Mouse (Mus musculus) thymus, adult 2 months (tissue): ENCODE data around the gene Fcer2a. TPM values are rescaled to one million over a fixed set of nuclear protein-coding genes. Genes with fewer than 3 reads are reported as not detected.

ENCODE experiments used
- DNase-seq: peaks from one replicate; pipeline ENCODE4 v3.0.0; 2021
- H3K27ac ChIP-seq: fragments of 200-500 bp; 2 replicates; pipeline ENCODE4 v1.5.1; 2012; ENCODE audit warnings: low read length, control low read depth; ENCODE audit not compliant: control insufficient read depth, insufficient read depth
- H3K27me3 ChIP-seq: fragments of 200-500 bp; 2 replicates; pipeline ENCODE4 v1.6.1; 2012; ENCODE audit warnings: mild to moderate bottlenecking, low read length, moderate library complexity, mixed read lengths; ENCODE audit not compliant: control insufficient read depth, insufficient read depth
- H3K36me3 ChIP-seq: fragments of 200-500 bp; 2 replicates; pipeline ENCODE4 v1.6.1; 2012; ENCODE audit warnings: mild to moderate bottlenecking, low read length, moderate library complexity; ENCODE audit not compliant: control insufficient read depth, insufficient read depth
- H3K4me1 ChIP-seq: fragments of 200-500 bp; replicated peaks from 2 replicates; pipeline ENCODE4 v1.6.1; 2012; ENCODE audit warnings: low read length; ENCODE audit not compliant: control insufficient read depth, insufficient read depth
- H3K4me3 ChIP-seq: fragments of 200-500 bp; 2 replicates; pipeline ENCODE4 v1.5.1; 2012; ENCODE audit warnings: mild to moderate bottlenecking, low read length, control low read depth, moderate library complexity; ENCODE audit not compliant: control insufficient read depth, insufficient read depth
- CTCF ChIP-seq: fragments of 200-500 bp; IDR thresholded peaks from 2 replicates; pipeline ENCODE4 v1.5.1; 2012; ENCODE audit warnings: mild to moderate bottlenecking, control low read depth, low read length, moderate library complexity, borderline replicate concordance; ENCODE audit not compliant: control insufficient read depth, poor library complexity, insufficient read depth; ENCODE audit errors: extremely low read depth
- POLR2A ChIP-seq: fragments of 200-500 bp; IDR thresholded peaks from 2 replicates; pipeline ENCODE4 v1.6.1; 2012; ENCODE audit warnings: mild to moderate bottlenecking, low read length, control low read depth, moderate library complexity; ENCODE audit not compliant: control insufficient read depth, poor library complexity, insufficient read depth; ENCODE audit errors: extremely low read depth
- WGBS: fragments of 180-500 bp; shearing (Covaris S2); methylation state at CpG from one replicate; pipeline ENCODE4 v1.1.7; 2018; 5-methylcytosine and 5-hydroxymethylcytosine counted together
- polyA plus RNA-seq: library from polyadenylated mRNA; depleted of rRNA; stranded (reverse); fragments of >200 nt; gene quantifications from 2 replicates; pipeline ENCODE4 v1.2.3, GENCODE M21; 2012

Gene Fcer2a
- polyA plus RNA-seq, 1 experiment, result 5.8 TPM

DNA sequence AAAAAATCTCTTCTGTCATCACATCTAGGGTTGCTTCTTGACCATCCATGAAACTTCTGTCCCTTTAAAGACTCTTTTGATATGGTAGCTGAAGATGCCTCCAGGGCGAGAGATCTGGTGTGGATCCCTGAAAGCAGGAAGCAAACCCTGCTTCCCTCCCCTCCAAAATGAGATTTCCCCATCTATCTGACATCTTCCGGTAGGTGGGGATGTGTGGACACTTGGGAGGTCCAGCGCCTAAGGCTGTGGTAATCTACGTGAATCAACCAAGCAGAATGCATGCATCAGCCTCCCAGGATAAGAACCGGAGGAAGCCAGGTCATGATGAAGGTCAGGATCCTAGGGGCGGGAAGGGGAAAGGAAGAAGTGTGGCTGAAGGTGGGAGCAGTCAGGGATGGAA lies 28.5 kb downstream of the Fcer2a start, which contains the start of gene Mcemp1:
Gene Mcemp1, plus strand, starts transcription at position 248 of the 400 bp plus-strand sequence.
- TF ChIP-seq CTCF (no peak), POLR2A (no peak)
- H3K4me1 ChIP-seq, result peaks cover 3% of the 10 kb centered on the region
- 91% methylated on average over 6 of the region's 6 CpGs for WGBS
- no peak within 1 kb of the TSS for H3K27ac ChIP-seq
- no peaks in the 10 kb centered on the region for H3K27me3 ChIP-seq
- DNase-seq, result no peak
- H3K4me3 ChIP-seq, result no peak within 1 kb of the TSS
- H3K36me3 ChIP-seq, result no peaks in the 10 kb centered on the region

DNA sequence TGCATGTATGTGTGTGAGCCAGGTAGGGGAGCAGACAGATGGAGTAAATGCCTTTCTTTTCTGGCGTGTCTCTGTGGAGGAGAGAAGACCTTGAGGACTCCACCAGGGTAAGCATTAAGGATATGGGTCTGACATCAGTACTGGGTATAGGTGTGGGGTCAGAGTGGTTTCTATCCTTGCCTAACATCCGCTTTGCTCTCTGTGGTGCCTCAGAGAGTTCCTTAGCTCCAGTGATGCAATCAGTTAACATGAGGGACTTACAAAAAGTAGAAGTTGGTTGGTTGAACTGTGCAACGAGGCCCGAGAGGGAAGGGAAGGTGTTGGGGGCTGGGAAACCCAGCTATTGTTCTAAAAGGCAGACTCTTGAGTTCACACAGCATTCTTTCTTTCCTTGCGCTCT lies 29.6 kb downstream of the Fcer2a start:
- peaks cover 3% of the 10 kb centered on the region for H3K4me1 ChIP-seq
- H3K27me3 ChIP-seq, result no peaks in the 10 kb centered on the region
- DNase-seq, result no peak
- TF ChIP-seq CTCF (no peak), POLR2A (no peak)
- H3K36me3 ChIP-seq, result no peaks in the 10 kb centered on the region
- no peak overlapping the region for H3K27ac ChIP-seq
- no peak overlapping the region for H3K4me3 ChIP-seq
- WGBS, result 46% methylated on average over 5 of the region's 5 CpGs

DNA sequence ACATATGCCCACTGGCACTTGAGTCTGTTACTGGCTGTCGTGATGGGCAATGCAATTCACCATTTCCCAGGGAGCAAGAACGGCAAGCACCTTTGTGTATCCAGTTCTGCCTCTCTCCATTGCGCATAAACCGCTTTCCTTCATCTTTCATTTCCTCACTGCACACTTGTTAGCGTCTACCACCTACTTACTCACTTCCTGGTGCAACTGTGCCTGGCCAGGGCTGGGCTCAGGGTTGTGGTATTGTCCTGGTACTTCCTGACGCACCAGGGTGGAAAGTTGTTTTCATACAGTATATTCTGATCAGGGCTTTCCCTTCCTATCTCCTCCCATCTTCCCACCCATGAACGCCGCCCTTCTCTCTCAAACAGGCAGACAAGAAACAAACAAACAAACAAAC lies 33.1 kb downstream of the Fcer2a start:
- no peak for TF ChIP-seq POLR2A
- TF ChIP-seq CTCF, result no peak

DNA sequence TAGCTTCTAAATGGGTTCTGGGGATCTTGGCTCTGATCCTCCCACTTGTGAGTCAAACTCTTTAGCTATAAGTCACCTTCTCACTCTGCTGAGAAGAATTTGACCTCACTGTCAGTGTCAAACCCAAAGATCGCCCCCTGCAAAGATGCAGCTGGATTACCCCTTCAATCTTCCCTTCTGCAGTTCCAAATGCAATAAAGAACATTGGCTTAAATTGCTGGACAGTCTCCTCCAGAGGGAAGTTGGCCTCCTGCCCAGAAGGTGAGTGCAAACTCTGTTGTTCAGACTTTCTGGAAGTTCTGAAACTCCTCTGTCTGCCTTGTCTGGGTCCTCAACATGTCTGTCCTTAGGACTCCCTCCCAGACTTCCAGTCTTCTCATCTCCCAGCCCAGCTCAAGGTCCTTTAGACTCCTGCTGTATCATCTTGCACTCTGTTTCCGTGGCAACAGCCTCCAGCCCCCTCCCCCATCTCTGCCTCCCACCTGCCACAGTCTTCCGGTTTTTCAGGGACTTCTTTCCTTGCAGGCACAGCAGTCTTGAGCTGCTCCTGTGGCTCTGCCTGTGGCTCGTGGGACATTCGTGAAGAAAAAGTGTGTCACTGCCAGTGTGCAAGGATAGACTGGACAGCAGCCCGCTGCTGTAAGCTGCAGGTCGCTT lies 37.1 kb downstream of the Fcer2a start:
- Histone ChIP-seq H3K36me3 (no peaks in the 10 kb centered on the region), H3K27me3 (no peaks in the 10 kb centered on the region), H3K4me1 (peaks cover 3% of the 10 kb centered on the region), H3K27ac (no peak overlapping the region), H3K4me3 (no peak overlapping the region)
- no peak for DNase-seq
- 31% methylated on average over 7 of the region's 7 CpGs for WGBS
- TF ChIP-seq CTCF, result no peak
- no peak for TF ChIP-seq POLR2A

More for the DNA sequence above, 33.1 kb downstream of the Fcer2a start:
- no peak overlapping the region for H3K27ac ChIP-seq
- 41% methylated on average over 8 of the region's 8 CpGs for WGBS
- H3K4me3 ChIP-seq, result no peak overlapping the region
- H3K4me1 ChIP-seq, result peaks cover 3% of the 10 kb centered on the region
- no peaks in the 10 kb centered on the region for H3K36me3 ChIP-seq
- no peaks in the 10 kb centered on the region for H3K27me3 ChIP-seq
- DNase-seq, result no peak

DNA sequence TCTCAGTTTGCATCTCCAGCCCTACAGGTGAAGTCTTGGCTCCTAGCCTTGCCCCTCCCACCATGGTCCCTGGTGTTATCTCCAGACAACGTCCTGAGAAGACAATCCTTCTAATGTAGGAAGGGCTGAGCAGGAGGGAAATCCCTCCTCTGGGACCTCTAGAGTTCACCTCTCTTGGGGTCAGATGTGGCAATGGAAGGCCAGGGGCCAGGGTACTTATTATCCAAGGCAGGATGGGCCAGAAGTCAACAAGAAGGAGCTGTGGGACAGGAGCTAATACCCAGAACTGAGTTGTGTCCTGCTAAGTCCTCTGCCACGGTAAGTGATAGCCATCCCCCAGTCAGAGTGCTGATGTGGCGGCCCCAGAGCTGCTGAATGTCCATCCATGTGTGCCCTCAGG lies 38.4 kb downstream of the Fcer2a start, which contains the start of gene Retn:
Gene Retn, plus strand, starts transcription at position 245 of the 400 bp plus-strand sequence.
- H3K4me3 ChIP-seq, result no peak within 1 kb of the TSS
- no peaks in the 10 kb centered on the region for H3K27me3 ChIP-seq
- H3K36me3 ChIP-seq, result no peaks in the 10 kb centered on the region
- 88% methylated on average over 3 of the region's 3 CpGs for WGBS
- TF ChIP-seq POLR2A, result no peak
- TF ChIP-seq CTCF, result no peak
- no peak within 1 kb of the TSS for H3K27ac ChIP-seq
- no peak for DNase-seq
- H3K4me1 ChIP-seq, result no peaks in the 10 kb centered on the region; the same call in 1 of the 2 replicates

DNA sequence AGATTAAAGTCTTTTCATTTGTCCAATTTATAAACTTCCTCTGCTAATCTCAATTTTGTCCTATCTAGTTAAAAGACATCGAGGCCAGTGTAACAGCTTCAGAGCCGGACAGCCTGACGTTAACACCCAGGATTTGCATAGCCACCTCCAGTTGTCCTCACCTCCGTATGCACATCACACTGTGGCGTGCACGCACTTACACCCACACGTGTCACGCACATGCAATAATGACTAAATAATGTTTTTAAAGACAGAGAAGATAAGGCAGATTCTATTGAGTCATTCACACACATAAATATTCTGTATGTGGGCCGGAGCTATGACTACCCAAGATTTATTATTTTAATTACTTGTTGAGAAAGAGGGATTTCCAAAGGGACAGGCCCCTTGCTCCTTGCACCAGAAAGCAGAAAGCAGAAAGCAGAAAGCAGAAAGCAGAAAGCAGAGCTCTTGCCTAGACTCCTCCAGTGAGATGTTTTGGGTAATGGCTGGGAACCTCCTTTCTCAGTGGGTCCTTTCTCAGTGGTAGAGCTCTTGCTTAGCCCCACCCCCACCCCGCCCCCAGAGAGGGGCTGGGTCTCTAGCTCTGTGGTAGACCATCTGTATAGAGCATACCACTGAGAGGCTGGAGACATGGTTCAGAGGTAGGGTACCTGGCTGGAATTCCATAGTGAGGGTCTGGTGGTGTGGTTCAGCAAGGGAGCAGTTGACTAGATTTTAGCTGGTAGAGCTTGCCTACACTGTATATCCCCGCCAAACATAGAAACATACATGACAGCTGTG lies 39.1 kb downstream of the Fcer2a start:
- TF ChIP-seq POLR2A, result no peak
- TF ChIP-seq CTCF, result no peak
- H3K36me3 ChIP-seq, result no peaks in the 10 kb centered on the region
- H3K27ac ChIP-seq, result no peak overlapping the region
- 93% methylated on average over 11 of the region's 11 CpGs for WGBS
- no peak for DNase-seq
- no peaks in the 10 kb centered on the region for H3K27me3 ChIP-seq
- no peaks in the 10 kb centered on the region; the same call in 1 of the 2 replicates for H3K4me1 ChIP-seq
- no peak overlapping the region for H3K4me3 ChIP-seq
